Mouse (Mus musculus) colon, adult 2 months (tissue): ENCODE results near the gene Atp6ap2. TPM values are rescaled to one million over a fixed set of nuclear protein-coding genes. Genes with fewer than 3 reads are reported as not detected.

Experiments
- polyA plus RNA-seq: library from polyadenylated mRNA; depleted of rRNA; stranded (reverse); fragments of >200 nt; gene quantifications from 2 replicates; pipeline ENCODE4 v1.2.3, GENCODE M21; 2012; rRNA removed

Gene Atp6ap2
- 14.9 and 17.9 TPM in 2 replicates for polyA plus RNA-seq

DNA sequence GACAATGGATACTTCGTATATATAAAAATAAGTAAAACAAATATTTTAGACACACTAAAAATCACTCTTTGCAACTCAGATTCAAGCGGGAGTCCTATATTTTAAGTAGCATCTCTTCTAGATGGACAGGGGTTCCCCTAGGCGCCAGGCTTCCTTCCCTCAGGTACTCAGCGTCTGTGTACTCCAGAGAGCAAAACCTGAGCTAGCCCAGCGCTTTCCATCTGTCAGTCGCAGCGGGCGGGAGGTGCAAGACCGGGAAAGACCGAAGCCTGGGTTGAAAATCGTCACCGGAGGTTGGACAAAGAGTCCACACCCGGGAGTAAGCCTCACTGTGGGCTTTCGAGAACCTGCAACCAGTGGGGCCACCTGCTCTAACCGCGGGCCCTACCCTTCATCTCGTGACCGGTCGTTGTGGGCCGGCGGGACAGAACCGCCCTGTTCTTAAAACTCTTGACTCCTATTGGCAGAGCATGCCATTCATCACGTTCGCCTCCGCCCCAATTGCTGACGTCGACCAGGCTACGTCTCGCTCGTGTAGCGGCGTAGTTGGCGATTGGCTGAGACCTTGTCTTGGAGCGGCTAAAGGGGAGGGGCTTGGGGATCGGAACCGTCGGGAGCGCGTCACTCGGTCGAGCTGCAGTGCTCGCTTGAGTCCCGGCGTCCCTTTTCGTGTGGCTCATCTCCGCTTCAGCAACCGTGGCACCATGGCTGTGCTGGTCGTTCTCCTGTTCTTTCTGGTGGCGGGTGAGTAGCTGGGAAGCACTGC, at the start of gene Atp6ap2:
TSS of gene Atp6ap2 (plus strand) at position 610 of the 766 bp plus-strand sequence.

Other genes starting within 250 kb of the Atp6ap2 start
- gene 1810030O07Rik, start 85.9 kb downstream of the Atp6ap2 start, polyA plus RNA-seq, result 7.6 and 9.5 TPM in 2 replicates
- 8.0 and 9.7 TPM in 2 replicates for gene Med14, start 174.3 kb downstream of the Atp6ap2 start, polyA plus RNA-seq